In genomic region chr9:64985807-64986206, GRCm38 (mm10) we compare ENCODE assay signal across 22 mouse cellular contexts. TPM values are rescaled to one million over a fixed set of nuclear protein-coding genes. Genes with fewer than 3 reads are reported as not detected.
A peak's percentile ranks its signal among the peaks of the same experiment; 100 is the strongest.
DNase-seq lines count a peak whose midpoint lies in the region; ATAC-seq and TF ChIP-seq lines count a peak whose summit lies in the region.
"Had no signal": no experiment of that assay in that cellular context is flagged by ENCODE, and none has a peak within 500 bp of the region (broad histone marks: within the 10 kb centered on the region; RNA-seq: fewer than 3 reads in every experiment).

No protein-coding gene starts in this region.

- 0 out of 2 replicates have a peak, but pooled peaks have one; percentile 58 for ATAC-seq in heart, embryonic 11.5 days (replicated peaks; ENCODE audit: insufficient number of reproducible peaks, low FRiP score, low TSS enrichment)

- H3K9ac ChIP-seq in heart, embryonic 11.5 days (ENCODE audit: low read depth, low read length): peak overlapping the region; percentile 58; the same call in 1 of the 2 replicates
- H3K9ac ChIP-seq: hindbrain, embryonic 14.5 days; lung, embryonic 15.5 days; neural tube, embryonic 15.5 days had no signal

- intact Hi-C loops in heart, postnatal 25 days (cut with DNase I): no loop called here
- intact Hi-C loops in left cerebral cortex, adult 2 months (cut with DNase I): no loop called here
- intact Hi-C loops in left cerebral cortex, postnatal 10 days (cut with DNase I): no loop called here

- H3K4me2 ChIP-seq in heart, embryonic 11.5 days: peak overlapping the region; percentile 21; the same call in 1 of the 2 replicates
- H3K4me2 ChIP-seq: hindbrain, embryonic 14.5 days; lung, embryonic 15.5 days; neural tube, embryonic 15.5 days had no signal

- TF ChIP-seq CTCF in left cerebral cortex, adult 2 months (IDR thresholded peaks at IDR 0.05): no peak

- no peak for DNase-seq in heart, postnatal 25 days (ENCODE audit: low spot score)
- no peak for DNase-seq in left cerebral cortex, adult 2 months (ENCODE audit: extremely low spot score in 1 of 2, low spot score in 2 of 2)
- no peak for DNase-seq in left cerebral cortex, postnatal 10 days (ENCODE audit: extremely low spot score in 1 of 2, low spot score in 2 of 2)
- peak; percentile 26 for DNase-seq in urinary bladder, adult 2 months (ENCODE audit: low spot score)
- no peak for DNase-seq in urinary bladder, postnatal 25 days (ENCODE audit: low spot score)
- no peak for DNase-seq in MN1 (ENCODE audit: low spot score)
- DNase-seq: cerebellum, adult 11 months; cerebellum, postnatal 36 days; gastrocnemius, postnatal 25 days; kidney, adult 18-20 months; kidney, postnatal 14 days; left cerebral cortex, postnatal 4 days; retina, postnatal 1 day; thymus, postnatal 14 days had no signal

- H3K4me3 ChIP-seq in heart, embryonic 11.5 days (ENCODE audit: low read depth, low read length): no peak overlapping the region
- H3K4me3 ChIP-seq in left cerebral cortex, adult 2 months: no peak overlapping the region
- H3K4me3 ChIP-seq: forebrain, embryonic 10.5 days; lung, embryonic 15.5 days; neural tube, embryonic 15.5 days had no signal

- H3K27ac ChIP-seq in heart, embryonic 11.5 days (ENCODE audit: low read depth, low read length): peak overlapping the region; percentile 91
- H3K27ac ChIP-seq in left cerebral cortex, adult 2 months: peak overlapping the region; percentile 50; the same call in 1 of the 2 replicates
- H3K27ac ChIP-seq: forebrain, embryonic 10.5 days; hindbrain, embryonic 14.5 days; lung, embryonic 15.5 days; neural tube, embryonic 15.5 days had no signal

- H3K36me3 ChIP-seq in heart, embryonic 11.5 days (ENCODE audit: control insufficient read depth, insufficient read depth, low read length): peaks cover 18% of the 10 kb centered on the region

- H3K4me1 ChIP-seq in heart, embryonic 11.5 days (ENCODE audit: control insufficient read depth, insufficient read depth, low read length): peaks cover 32% of the 10 kb centered on the region
- H3K4me1 ChIP-seq: forebrain, embryonic 10.5 days; lung, embryonic 15.5 days; neural tube, embryonic 15.5 days had no signal

- H3K9me3 ChIP-seq in heart, embryonic 11.5 days (replicated peaks; ENCODE audit: control insufficient read depth, low read length): no peaks in the 10 kb centered on the region
- H3K9me3 ChIP-seq: forebrain, embryonic 10.5 days; lung, embryonic 15.5 days; neural tube, embryonic 15.5 days had no signal

- no peaks in the 10 kb centered on the region for H3K27me3 ChIP-seq in heart, embryonic 11.5 days (ENCODE audit: control insufficient read depth, insufficient read depth, low read length)
- H3K27me3 ChIP-seq: lung, embryonic 15.5 days; neural tube, embryonic 15.5 days had no signal

- WGBS in heart, embryonic 11.5 days (ENCODE audit: insufficient replicate concordance): 45% methylated on average over 9 of the region's 9 CpGs

RNA-seq across cellular contexts. Expression of gene Ints14, which starts 25.1 kb away (rescaled TPM):
- 50.6 and 52.2 TPM in 2 replicates for polyA plus RNA-seq in heart, embryonic 11.5 days (2014; fragmentation: Nextera tagmentation; extraction: Ambion mirVana)
- total RNA-seq in heart, postnatal 25 days (2021): 10 to 100 TPM; 16.1 to 16.4 TPM
- 10 to 100 TPM; 19.4 to 22.2 TPM for total RNA-seq in left cerebral cortex, adult 2 months (2021)
- 10 to 100 TPM; 19.7 to 22.0 TPM for total RNA-seq in left cerebral cortex, postnatal 10 days (2021)
- 24.3 and 25.1 TPM in 2 replicates for polyA plus RNA-seq in urinary bladder, adult 2 months (2012; rRNA removed)

RNA-seq across cellular contexts. Expression of gene Slc24a1, which starts 34.4 kb away (rescaled TPM):
- 0.03 and 0.07 TPM in 2 replicates for polyA plus RNA-seq in heart, embryonic 11.5 days (2014; fragmentation: Nextera tagmentation; extraction: Ambion mirVana)
- total RNA-seq in heart, postnatal 25 days (2021): under 1 TPM; 0.08 to 0.10 TPM
- under 1 TPM in 1 of 2 experiments, not detected in 1; 0.07 TPM for total RNA-seq in left cerebral cortex, adult 2 months (2021)
- under 1 TPM in 1 of 2 experiments, not detected in 1; 0.21 TPM for total RNA-seq in left cerebral cortex, postnatal 10 days (2021)
- polyA plus RNA-seq in urinary bladder, adult 2 months (2012; rRNA removed): 0.04 TPM in 1 of 2 replicates, not detected in the other
- total RNA-seq: adrenal gland, adult 18-20 months; gastrocnemius, postnatal 25 days had no signal
- polyA plus RNA-seq: C2C12; embryonic facial prominence, embryonic 11.5 days had no signal

RNA-seq across cellular contexts. Expression of gene Hacd3, which starts 35.7 kb away (rescaled TPM):
- polyA plus RNA-seq in heart, embryonic 11.5 days (2014; fragmentation: Nextera tagmentation; extraction: Ambion mirVana): 55.8 and 60.2 TPM in 2 replicates
- total RNA-seq in heart, postnatal 25 days (2021): 10 to 100 TPM; 17.3 to 18.5 TPM
- total RNA-seq in left cerebral cortex, adult 2 months (2021): 100 to 1,000 TPM; 148 to 158 TPM
- total RNA-seq in left cerebral cortex, postnatal 10 days (2021): 100 to 1,000 TPM; 158 to 170 TPM
- 59.1 and 61.7 TPM in 2 replicates for polyA plus RNA-seq in urinary bladder, adult 2 months (2012; rRNA removed)

RNA-seq across cellular contexts. Expression of gene Dpp8, which starts 46.4 kb away (rescaled TPM):
- polyA plus RNA-seq in heart, embryonic 11.5 days (2014; fragmentation: Nextera tagmentation; extraction: Ambion mirVana): 23.7 and 30.2 TPM in 2 replicates
- total RNA-seq in heart, postnatal 25 days (2021): 10 to 100 TPM; 57.4 to 68.0 TPM
- total RNA-seq in left cerebral cortex, adult 2 months (2021): 100 to 1,000 TPM; 166 to 172 TPM
- total RNA-seq in left cerebral cortex, postnatal 10 days (2021): 100 to 1,000 TPM; 128 to 131 TPM
- polyA plus RNA-seq in urinary bladder, adult 2 months (2012; rRNA removed): 53.7 and 64.4 TPM in 2 replicates

Comparison
In these comparisons a context has a peak if more than half of its experiments do, and no peak if none do; other contexts are left out.
1. RNA of gene Hacd3, which starts 35.7 kb away (total RNA-seq): 158 to 170 TPM in left cerebral cortex, postnatal 10 days and 148 to 158 TPM in left cerebral cortex, adult 2 months; 17.3 to 18.5 TPM in heart, postnatal 25 days; every median in the first group is over 4 times any median in the second.